Mouse (Mus musculus) brain, embryonic 14.5 days (tissue): ENCODE measurements at regions not wholly inside any gene's neighbourhood (a gene's known extent, or its start where the extent isn't known, plus 50 kb on each side); places are given as distances from the start of the nearest gene placed in this dataset.

Source experiments
- DNase-seq: peaks from one replicate; pipeline ENCODE4 v3.0.0-alpha.2; 2011; ENCODE audit warnings: low read depth
- CTCF ChIP-seq: fragments of 200-500 bp; IDR thresholded peaks from 2 replicates; pipeline ENCODE4 v1.5.1; 2012; ENCODE audit warnings: inconsistent platforms, mild to moderate bottlenecking, moderate library complexity, borderline replicate concordance; ENCODE audit not compliant: insufficient read depth, insufficient read length; ENCODE audit errors: extremely low read depth
- POLR2A ChIP-seq: fragments of 200-500 bp; IDR thresholded peaks from 2 replicates; pipeline ENCODE4 v1.6.1; 2012; ENCODE audit warnings: mild to moderate bottlenecking, inconsistent platforms, borderline replicate concordance; ENCODE audit not compliant: poor library complexity, insufficient read depth, insufficient read length, severe bottlenecking; ENCODE audit errors: extremely low read depth

GRCm38 (mm10) chr13:47298010-47298409 is 175.6 kb downstream of the Rnf144b start:
- TF ChIP-seq CTCF (no peak), POLR2A (no peak)
- peak; percentile 64 for DNase-seq

- TF ChIP-seq POLR2A (no peak), CTCF (no peak)
- DNase-seq: peak; percentile 37
These were observed 178.0 kb downstream of the Rnf144b start for GRCm38 (mm10) chr13:47300486-47300885.

- DNase-seq: peak; percentile 92
- TF ChIP-seq CTCF (peak; percentile 58; the same call in 1 of the 2 replicates), POLR2A (no peak)
These were observed 178.6 kb downstream of the Rnf144b start for GRCm38 (mm10) chr13:47301070-47301469.

GRCm38 (mm10) chr13:47309492-47309891 is 187.0 kb downstream of the Rnf144b start:
- TF ChIP-seq CTCF (no peak), POLR2A (no peak)
- no peak for DNase-seq

- no peak for TF ChIP-seq POLR2A
- DNase-seq: peak; percentile 80
These were observed 188.3 kb downstream of the Rnf144b start for GRCm38 (mm10) chr13:47310751-47311202.

GRCm38 (mm10) chr13:47319549-47319948 is 197.1 kb downstream of the Rnf144b start:
- TF ChIP-seq CTCF: no peak
- TF ChIP-seq POLR2A: no peak

GRCm38 (mm10) chr13:47321876-47322275 is 199.4 kb downstream of the Rnf144b start:
- no peak for DNase-seq
- TF ChIP-seq POLR2A: no peak
- no peak for TF ChIP-seq CTCF

More at GRCm38 (mm10) chr13:47319549-47319948, 197.1 kb downstream of the Rnf144b start:
- DNase-seq: peak; percentile 57

- DNase-seq: no peak
- TF ChIP-seq POLR2A (no peak), CTCF (no peak)
These were observed 213.7 kb downstream of the Rnf144b start for GRCm38 (mm10) chr13:47335996-47336684.

GRCm38 (mm10) chr13:47336865-47337441 is 214.5 kb downstream of the Rnf144b start:
- TF ChIP-seq CTCF (no peak), POLR2A (no peak)
- peak; percentile 82 for DNase-seq

GRCm38 (mm10) chr13:47339411-47339810 is 217.0 kb downstream of the Rnf144b start:
- no peak for TF ChIP-seq POLR2A
- no peak for TF ChIP-seq CTCF
- DNase-seq: no peak

- TF ChIP-seq CTCF (no peak), POLR2A (no peak)
- peak; percentile 71 for DNase-seq
These were observed 219.9 kb downstream of the Rnf144b start for GRCm38 (mm10) chr13:47342361-47342760.

GRCm38 (mm10) chr13:47345576-47345975 is 223.1 kb downstream of the Rnf144b start:
- no peak for TF ChIP-seq POLR2A
- TF ChIP-seq CTCF: no peak
- DNase-seq: peak; percentile 55
